8 mouse cellular contexts compared by ENCODE assay signal in genomic region chr13:41079421-41079780, GRCm38 (mm10). TPM values are rescaled to one million over a fixed set of nuclear protein-coding genes. Genes with fewer than 3 reads are reported as not detected.
DNase-seq lines count a peak whose midpoint lies in the region; ATAC-seq and TF ChIP-seq lines count a peak whose summit lies in the region.

TSS of gene Mak (minus strand) at chr13:41079706.

- WGBS in cerebellum, adult 2 months: 1% methylated on average over 38 of the region's 40 CpGs
- WGBS in intestine, embryonic 16.5 days: under 1% methylated on average over 36 of the region's 40 CpGs
- WGBS in midbrain, embryonic 10.5 days: under 1% methylated on average over 40 of the region's 40 CpGs

- H3K27ac ChIP-seq in cerebellum, adult 2 months (ENCODE audit: insufficient read depth, low read length): no peak within 1 kb of the TSS
- H3K27ac ChIP-seq in intestine, embryonic 16.5 days (ENCODE audit: low read length): no peak within 1 kb of the TSS
- peak within 1 kb of the TSS; percentile 70 for H3K27ac ChIP-seq in midbrain, embryonic 10.5 days (replicated peaks)

- peak; percentile 70 for DNase-seq in WW6 (ENCODE audit: low read depth, low spot score)
- peak; percentile 35 to 44 for DNase-seq in cerebellum, adult 2 months
- peak; percentile 80 for DNase-seq in forelimb bud, embryonic 11.5 days (ENCODE audit: low read depth, low spot score)
- DNase-seq in left cerebral cortex, postnatal 36 days (ENCODE audit: low spot score in 2 of 2): peak; percentile 65 to 76
- DNase-seq in midbrain, embryonic 10.5 days (ENCODE audit: low spot score): peak; percentile 74
- DNase-seq in skeletal muscle tissue, adult 2 months (ENCODE audit: low read depth, low spot score): peak; percentile 2

- intact Hi-C loops in left cerebral cortex, postnatal 36 days (cut with DNase I): no loop called here

- peak within 1 kb of the TSS; percentile 94 for H3K4me2 ChIP-seq in intestine, embryonic 16.5 days (ENCODE audit: low read depth, low read length)

- no peaks in the 10 kb centered on the region for H3K9me3 ChIP-seq in intestine, embryonic 16.5 days (ENCODE audit: control insufficient read depth, low read length)
- no peaks in the 10 kb centered on the region for H3K9me3 ChIP-seq in midbrain, embryonic 10.5 days (replicated peaks)

- peak within 1 kb of the TSS; percentile 38 for H3K4me3 ChIP-seq in cerebellum, adult 2 months (replicated peaks; ENCODE audit: insufficient read depth, low read depth, low read length)
- peak within 1 kb of the TSS; percentile 55 for H3K4me3 ChIP-seq in intestine, embryonic 16.5 days (ENCODE audit: low read length)
- peak within 1 kb of the TSS; percentile 61 for H3K4me3 ChIP-seq in midbrain, embryonic 10.5 days

- ATAC-seq in intestine, embryonic 16.5 days: peak; percentile 96
- no peak for ATAC-seq in monocyte, adult 5-6 weeks (replicated peaks; ENCODE audit: insufficient number of reproducible peaks, low FRiP score, low TSS enrichment, poor library complexity, severe bottlenecking)

- no peaks in the 10 kb centered on the region for H3K4me1 ChIP-seq in cerebellum, adult 2 months (ENCODE audit: control insufficient read depth, insufficient read depth, low read length)
- H3K4me1 ChIP-seq in intestine, embryonic 16.5 days (ENCODE audit: control insufficient read depth, insufficient read depth, low read length): no peaks in the 10 kb centered on the region
- H3K4me1 ChIP-seq in midbrain, embryonic 10.5 days: peaks cover 17% of the 10 kb centered on the region

- H3K27me3 ChIP-seq in cerebellum, adult 2 months (ENCODE audit: control insufficient read depth, insufficient read depth, low read length): no peaks in the 10 kb centered on the region
- peaks cover 8% of the 10 kb centered on the region; the same call in 1 of the 2 replicates for H3K27me3 ChIP-seq in intestine, embryonic 16.5 days (replicated peaks; ENCODE audit: control insufficient read depth, insufficient read depth, low read length)
- peaks cover 59% of the 10 kb centered on the region for H3K27me3 ChIP-seq in midbrain, embryonic 10.5 days (ENCODE audit: low read depth, poor library complexity, severe bottlenecking)

- H3K9ac ChIP-seq in intestine, embryonic 16.5 days (ENCODE audit: low read depth, low read length): peak within 1 kb of the TSS; percentile 61

- H3K36me3 ChIP-seq in intestine, embryonic 16.5 days (ENCODE audit: control insufficient read depth, insufficient read depth, low read length): no peaks in the 10 kb centered on the region
- no peaks in the 10 kb centered on the region for H3K36me3 ChIP-seq in midbrain, embryonic 10.5 days

- TF ChIP-seq POLR2A in cerebellum, adult 2 months (IDR thresholded peaks at IDR 0.05; ENCODE audit: borderline replicate concordance, insufficient read depth, low read length): no peak

- no peak for TF ChIP-seq CTCF in cerebellum, adult 2 months (IDR thresholded peaks at IDR 0.05; ENCODE audit: borderline replicate concordance, insufficient read depth, low read depth, low read length)

RNA-seq across cellular contexts. Expression of gene Mak, which starts in this region (rescaled TPM):
- polyA plus RNA-seq in cerebellum, adult 2 months (2012; rRNA removed): 0.43 and 0.65 TPM in 2 replicates
- 0.11 and 0.40 TPM in 2 replicates for polyA plus RNA-seq in intestine, embryonic 16.5 days (2015; fragmentation: Nextera tagmentation; extraction: Ambion mirVana)
- 1 to 10 TPM; 2.4 to 3.1 TPM for total RNA-seq in left cerebral cortex, postnatal 36 days (2021)
- polyA plus RNA-seq in midbrain, embryonic 10.5 days (2016; fragmentation: Nextera tagmentation; extraction: Ambion mirVana): 0.42 and 1.0 TPM in 2 replicates
- 0.19 TPM in 1 of 3 replicates, not detected in the others for total RNA-seq in monocyte, adult 5-6 weeks (2017)

Comparison
In these comparisons a context has a peak if more than half of its experiments do, and no peak if none do; other contexts are left out.
1. Peak in DNase-seq and H3K4me3 ChIP-seq in cerebellum, adult 2 months; RNA of the gene not detected or under 1 TPM.
2. Peak in ATAC-seq, H3K4me3 ChIP-seq, H3K9ac ChIP-seq and H3K4me2 ChIP-seq in intestine, embryonic 16.5 days; RNA of the gene not detected or under 1 TPM.
3. DNase-seq: peak in every context shown above with its lines; median percentile 80 in forelimb bud, embryonic 11.5 days; 74 in midbrain, embryonic 10.5 days; 70 in left cerebral cortex, postnatal 36 days; 70 in WW6; 40 in cerebellum, adult 2 months; 2 in skeletal muscle tissue, adult 2 months.